Mouse (Mus musculus) MN1 (cell line): ENCODE measurements around the gene Itga7.

ENCODE experiments used
- DNase-seq: peaks from one replicate; pipeline ENCODE4 v3.0.0-alpha.2; 2016; ENCODE audit warnings: low spot score

The Itga7 gene

GRCm38 (mm10) chr10:128912268-128912667, 21.4 kb upstream of the Itga7 start:
- no peak for DNase-seq

GRCm38 (mm10) chr10:128912791-128913190, 20.8 kb upstream of the Itga7 start:
- no peak for DNase-seq

- peak; percentile 98 for DNase-seq
Measured at GRCm38 (mm10) chr10:128913219-128913618, 20.4 kb upstream of the Itga7 start.

DNA sequence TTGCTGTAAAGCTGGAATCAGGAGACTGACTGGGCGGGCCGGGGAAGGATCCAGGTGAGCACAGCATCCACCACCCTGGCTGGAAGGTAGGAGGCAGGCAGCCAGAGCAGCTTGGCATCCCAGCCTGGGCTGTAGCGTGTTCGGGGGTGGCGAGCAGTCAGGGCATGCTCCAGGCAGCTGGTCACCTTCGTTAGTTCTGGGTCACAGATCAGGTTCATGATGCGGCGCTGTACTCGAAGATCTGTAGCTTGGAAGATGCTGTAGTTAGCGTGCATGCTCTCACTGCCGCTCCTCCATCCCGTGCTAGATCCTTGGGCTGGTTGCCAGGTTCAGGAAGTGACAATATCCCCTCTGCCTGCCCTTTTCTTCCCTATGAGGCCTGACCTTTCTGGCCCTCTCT, 19.9 kb upstream of the Itga7 start:
- peak; percentile 52 for DNase-seq

GRCm38 (mm10) chr10:128915550-128915949, 18.1 kb upstream of the Itga7 start:
- DNase-seq, result no peak

DNA sequence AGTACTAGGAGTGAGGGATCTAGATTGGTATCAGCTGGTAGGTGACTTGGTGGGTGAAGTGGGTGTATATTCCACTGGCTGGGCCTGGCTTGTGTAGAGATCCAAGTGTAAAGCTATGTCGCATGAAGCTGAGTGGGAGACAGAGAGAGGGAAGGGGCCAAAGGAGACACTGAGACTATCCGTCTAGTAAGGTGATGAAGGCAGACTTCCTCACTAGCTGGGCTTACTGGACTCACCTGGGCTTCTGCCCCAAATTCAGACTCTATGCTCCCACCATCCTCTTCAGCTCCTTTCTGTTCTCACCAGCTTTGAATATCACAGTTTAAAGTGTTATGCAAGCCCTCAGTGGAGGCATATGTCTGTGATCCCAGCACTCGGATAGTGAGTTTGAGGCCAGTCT, 17.0 kb upstream of the Itga7 start:
- no peak for DNase-seq

- DNase-seq, result no peak
Measured at GRCm38 (mm10) chr10:128917400-128917799, 16.2 kb upstream of the Itga7 start.

- DNase-seq, result peak; percentile 90
Measured at GRCm38 (mm10) chr10:128918246-128918645, 15.4 kb upstream of the Itga7 start.

- DNase-seq, result peak; percentile 49
Measured at GRCm38 (mm10) chr10:128919203-128919631, 14.4 kb upstream of the Itga7 start.

DNA sequence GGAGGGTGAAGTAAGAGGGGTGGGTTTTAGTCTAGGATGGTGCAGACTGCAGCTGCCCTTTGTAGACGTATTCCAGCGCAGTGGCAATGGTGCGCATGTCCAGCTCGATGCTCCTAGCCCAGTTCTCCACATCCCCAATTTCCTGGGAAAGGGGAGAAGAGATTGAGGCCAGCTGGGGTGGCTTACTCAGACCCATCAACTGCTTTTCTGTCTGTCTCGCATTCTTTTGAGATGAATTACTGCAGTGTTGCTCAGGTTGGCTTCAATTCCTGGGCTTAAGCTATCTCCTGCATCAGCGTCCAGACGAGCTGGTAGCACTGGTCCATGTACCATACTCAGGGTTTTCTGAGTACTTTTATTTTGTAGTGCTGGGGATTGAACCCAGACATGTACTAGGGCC, 13.7 kb upstream of the Itga7 start:
- no peak for DNase-seq

DNA sequence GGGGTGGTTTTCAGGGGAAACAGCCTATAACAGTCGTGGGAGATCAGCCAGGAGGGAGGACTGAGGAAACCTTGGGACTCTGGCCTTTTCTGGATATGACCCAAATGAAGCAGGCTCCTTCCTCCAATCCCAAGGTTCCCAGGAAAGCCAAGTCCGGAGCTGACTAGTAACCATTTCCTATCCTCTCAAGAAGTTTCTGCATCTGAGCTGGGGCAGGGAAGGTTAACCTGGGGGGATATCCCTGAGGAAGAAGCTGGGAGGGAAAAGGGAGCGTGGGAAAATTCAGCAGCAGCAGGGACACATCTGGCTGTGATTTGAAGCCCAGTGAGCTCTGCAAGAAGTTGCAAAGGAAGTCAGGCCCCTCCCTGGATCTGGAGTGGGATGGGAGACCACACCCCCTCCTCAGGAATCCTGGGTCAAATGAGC, 12.9 kb upstream of the Itga7 start:
- no peak for DNase-seq

- DNase-seq, result no peak
Measured at GRCm38 (mm10) chr10:128921251-128921650, 12.4 kb upstream of the Itga7 start.

DNA sequence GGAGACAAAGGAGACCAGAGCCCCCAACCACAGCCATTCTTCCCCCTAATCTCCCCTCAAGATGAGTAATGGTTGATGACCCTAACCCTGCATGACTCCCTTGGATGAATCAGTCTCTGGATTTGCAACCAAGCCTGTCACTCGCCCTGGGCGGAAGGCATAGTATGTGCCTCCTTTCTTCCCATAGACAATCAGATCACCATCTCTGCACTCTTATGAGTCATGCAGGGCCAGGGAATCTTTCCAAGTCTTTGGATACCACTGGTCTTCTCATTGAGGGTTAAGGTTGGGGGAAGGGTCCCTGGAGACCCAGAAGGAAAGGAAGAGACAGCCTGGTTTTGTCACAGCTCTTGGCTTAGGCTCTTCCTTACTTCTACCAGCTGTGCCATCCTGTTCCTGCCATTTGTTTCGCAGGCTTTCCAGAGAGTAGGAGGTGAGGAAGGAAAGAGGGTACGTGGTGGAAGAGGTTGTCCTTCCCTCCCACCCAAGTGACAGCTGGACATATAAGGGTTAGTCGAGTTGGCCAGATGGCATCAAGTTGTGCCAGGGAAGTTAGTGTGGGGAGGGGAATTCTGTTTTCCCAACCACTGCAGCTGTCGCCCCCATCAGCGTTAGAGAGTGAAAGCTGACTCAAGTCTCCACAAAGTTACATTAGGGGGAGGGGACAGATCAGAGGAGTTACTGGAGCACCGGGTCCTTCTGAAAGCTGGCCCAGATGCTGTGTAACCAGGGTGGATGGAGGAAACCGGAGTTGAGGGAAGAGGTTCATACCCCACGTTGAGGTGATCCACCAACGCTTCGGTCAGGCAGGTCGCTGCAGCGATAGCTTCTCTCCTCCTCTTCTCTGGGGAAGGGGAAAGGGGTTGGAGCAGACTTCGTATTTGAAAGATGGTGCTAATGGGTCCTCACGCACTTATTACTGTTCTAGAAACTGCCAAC, 11.5 kb upstream of the Itga7 start:
- peak; percentile 94 for DNase-seq

DNA sequence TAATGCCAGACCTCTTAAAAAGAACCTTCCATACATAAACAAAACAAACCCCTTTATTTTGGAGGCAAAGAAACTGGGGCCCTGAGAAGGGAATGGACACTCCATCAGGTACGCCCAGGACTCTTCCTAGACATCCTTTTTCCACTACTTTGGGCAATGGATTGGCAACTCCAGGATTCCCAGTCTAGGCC, 10.9 kb upstream of the Itga7 start, which contains the start of gene Rdh5:
TSS of gene Rdh5 (minus strand) at position 67 of the 191 bp plus-strand sequence.
- DNase-seq, result no peak

DNA sequence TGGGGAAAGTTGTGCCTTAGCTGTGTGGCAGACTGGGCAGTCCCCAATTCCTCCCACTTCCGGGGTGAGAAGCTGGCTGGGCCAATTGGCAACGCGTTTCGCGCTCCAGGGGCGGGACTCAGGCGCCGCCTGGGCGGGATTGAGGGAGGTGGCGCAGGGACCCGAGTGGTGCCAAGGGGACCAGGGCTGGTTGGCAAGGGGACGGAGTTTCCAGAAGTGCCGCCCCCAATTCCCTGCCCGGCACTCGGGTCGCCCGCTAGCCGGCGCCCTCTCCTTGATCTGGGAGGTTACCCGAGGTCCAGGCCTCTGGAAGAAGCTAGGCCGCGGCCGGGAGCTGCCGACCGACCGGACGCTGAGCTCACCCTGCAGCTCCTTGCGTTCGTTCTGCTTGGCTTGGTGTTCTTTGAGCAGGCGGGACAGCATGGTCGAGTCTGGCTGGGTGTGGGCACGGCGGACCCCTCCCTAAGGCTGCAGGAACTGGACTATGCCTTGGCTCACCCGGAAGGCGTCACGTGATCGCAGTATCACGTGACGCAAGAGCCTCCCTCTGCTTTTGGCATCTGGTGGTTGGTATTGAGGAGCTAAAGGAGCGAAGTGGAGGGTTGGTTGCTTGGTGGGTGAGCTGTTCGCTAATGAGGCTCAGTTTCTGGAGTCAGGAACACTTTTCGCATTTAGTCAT, 10.5 kb upstream of the Itga7 start:
- DNase-seq, result peak; percentile 99

- no peak for DNase-seq
Measured at GRCm38 (mm10) chr10:128923935-128924334, 9.7 kb upstream of the Itga7 start, which contains the start of gene Bloc1s1. Gene Bloc1s1 (minus strand): TSS chr10:128924035.

DNA sequence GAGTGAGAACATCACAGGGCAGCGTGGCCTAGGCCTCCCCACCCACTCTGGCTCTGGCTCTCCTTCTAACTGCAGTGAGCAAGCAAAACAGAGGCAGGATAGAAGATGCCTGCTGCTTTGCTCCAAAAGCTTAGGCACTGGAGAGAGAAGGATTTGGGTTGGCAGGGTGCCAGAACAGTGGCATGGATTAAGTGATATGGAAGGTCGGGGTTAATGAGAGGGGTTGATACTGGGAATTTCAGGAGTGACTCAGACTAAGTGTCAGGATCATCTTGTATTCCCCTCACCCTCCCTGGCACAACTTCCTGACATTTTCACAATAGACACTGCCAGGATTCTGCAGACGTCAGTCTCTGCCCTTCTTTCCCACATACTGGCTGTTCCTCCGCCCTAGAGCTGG, 5.3 kb upstream of the Itga7 start:
- peak; percentile 84 for DNase-seq

- no peak for DNase-seq
Measured at GRCm38 (mm10) chr10:128929638-128930378, 3.8 kb upstream of the Itga7 start.

GRCm38 (mm10) chr10:128931441-128931840, 2.2 kb upstream of the Itga7 start:
- DNase-seq, result no peak

DNA sequence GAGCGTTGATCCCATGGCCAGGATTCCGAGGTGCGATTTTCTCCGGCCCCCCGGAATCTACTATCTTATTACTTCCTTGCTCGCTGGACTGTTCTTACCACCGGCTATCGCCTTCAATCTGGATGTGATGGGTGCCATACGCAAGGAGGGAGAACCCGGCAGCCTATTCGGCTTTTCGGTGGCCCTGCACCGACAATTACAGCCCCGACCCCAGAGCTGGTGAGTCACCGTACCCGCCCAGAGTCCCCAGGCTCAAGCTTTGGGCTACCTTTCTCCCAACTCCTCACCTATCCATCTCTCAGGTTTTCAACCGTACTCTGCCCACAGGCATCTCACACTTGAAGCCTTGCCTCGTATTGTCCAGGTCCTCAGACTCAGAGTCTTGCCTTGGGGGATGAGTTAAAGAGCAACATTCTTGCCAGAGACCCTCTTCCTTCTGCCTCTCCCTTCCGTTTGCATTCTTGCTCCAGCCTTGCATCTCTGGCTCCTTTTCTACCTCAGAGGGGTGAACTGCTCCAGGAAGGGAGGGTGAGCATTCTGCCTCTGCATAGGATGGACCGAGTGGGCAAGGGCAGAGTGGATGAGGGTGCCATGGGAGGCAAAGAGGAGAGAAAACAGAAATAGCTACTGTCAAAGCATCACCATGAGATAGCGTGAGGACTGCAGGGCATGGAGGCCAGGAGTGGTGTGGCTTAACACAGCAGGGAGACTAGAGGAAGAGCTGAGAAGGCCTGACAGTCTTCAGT, 531 bp downstream of the Itga7 start:
- DNase-seq, result no peak

DNA sequence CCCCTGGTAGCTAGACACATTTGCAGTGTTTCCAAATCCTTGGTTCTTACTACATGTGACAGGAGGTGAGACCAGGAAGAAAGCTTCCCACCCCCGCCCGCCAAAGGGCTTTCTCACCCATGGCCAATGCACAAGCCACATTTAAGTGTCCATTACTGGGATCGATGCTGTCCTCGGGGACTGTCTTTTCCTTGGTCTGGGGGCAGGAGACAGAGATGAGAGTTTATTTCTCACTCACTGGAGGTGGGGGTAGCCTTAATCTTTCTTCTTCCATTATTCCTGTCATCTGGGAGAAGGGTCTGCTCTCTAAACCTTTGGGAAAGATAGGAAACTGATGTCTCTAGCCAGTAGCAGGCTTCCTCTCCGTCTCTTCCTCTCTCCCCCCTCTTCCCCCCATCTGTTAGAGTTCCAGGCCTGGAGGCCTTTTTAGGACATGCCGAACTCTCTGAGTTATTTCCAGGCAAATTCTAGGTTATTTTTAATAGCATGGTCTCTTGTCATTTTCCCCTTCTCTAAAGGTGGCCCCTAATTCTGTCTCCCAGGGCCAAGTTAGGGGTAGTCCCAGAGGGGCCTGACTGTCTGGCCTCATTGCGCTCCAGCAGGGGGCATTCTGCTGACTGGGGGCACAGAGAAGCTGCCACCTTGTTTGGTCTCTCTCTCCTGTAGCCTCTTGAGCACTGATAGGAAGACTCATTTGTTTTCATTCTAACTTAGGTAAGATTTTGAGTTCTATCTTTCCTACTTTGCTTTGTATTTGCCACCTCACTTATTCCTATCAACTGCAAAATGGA, 1.6 kb downstream of the Itga7 start:
- DNase-seq, result no peak
